Mouse (Mus musculus) testis, adult 2 months (tissue): Measurements from ENCODE around the gene Spcs1. TPM values are rescaled to one million over a fixed set of nuclear protein-coding genes. Genes with fewer than 3 reads are reported as not detected.

ENCODE experiments used
- H3K27ac ChIP-seq: fragments of 200-500 bp; 2 replicates; pipeline ENCODE4 v1.5.1; 2012; ENCODE audit warnings: low read depth, low read length; ENCODE audit not compliant: control insufficient read depth, insufficient read depth
- H3K27me3 ChIP-seq: fragments of 200-500 bp; 2 replicates; pipeline ENCODE4 v1.6.1; 2012; ENCODE audit warnings: mild to moderate bottlenecking, low read length, moderate library complexity; ENCODE audit not compliant: control insufficient read depth, insufficient read depth
- H3K36me3 ChIP-seq: fragments of 200-500 bp; 2 replicates; pipeline ENCODE4 v1.6.1; 2012; ENCODE audit warnings: mild to moderate bottlenecking, low read length; ENCODE audit not compliant: control insufficient read depth, insufficient read depth
- H3K4me1 ChIP-seq: fragments of 200-500 bp; 2 replicates; pipeline ENCODE4 v1.6.1; 2012; ENCODE audit warnings: low read length; ENCODE audit not compliant: control insufficient read depth, insufficient read depth
- H3K4me3 ChIP-seq: fragments of 200-500 bp; 2 replicates; pipeline ENCODE4 v1.5.1; 2012; ENCODE audit warnings: low read depth, mild to moderate bottlenecking, low read length, moderate library complexity, mixed read lengths; ENCODE audit not compliant: control insufficient read depth
- CTCF ChIP-seq: fragments of 200-500 bp; IDR thresholded peaks from 2 replicates; pipeline ENCODE4 v1.5.1; 2012; ENCODE audit warnings: low read depth, mild to moderate bottlenecking, inconsistent platforms, low read length, moderate library complexity; ENCODE audit not compliant: control insufficient read depth, insufficient read depth, insufficient replicate concordance
- POLR2A ChIP-seq: fragments of 200-500 bp; IDR thresholded peaks from 2 replicates; pipeline ENCODE4 v1.6.1; 2012; ENCODE audit warnings: low read depth, mild to moderate bottlenecking, inconsistent platforms, low read length, moderate library complexity; ENCODE audit not compliant: control insufficient read depth
- polyA plus RNA-seq: library from polyadenylated mRNA; depleted of rRNA; stranded (reverse); fragments of >200 nt; gene quantifications from 2 replicates; pipeline ENCODE4 v1.2.3, GENCODE M21; 2012

The Spcs1 gene
- polyA plus RNA-seq, 1 experiment, result 684 TPM

DNA sequence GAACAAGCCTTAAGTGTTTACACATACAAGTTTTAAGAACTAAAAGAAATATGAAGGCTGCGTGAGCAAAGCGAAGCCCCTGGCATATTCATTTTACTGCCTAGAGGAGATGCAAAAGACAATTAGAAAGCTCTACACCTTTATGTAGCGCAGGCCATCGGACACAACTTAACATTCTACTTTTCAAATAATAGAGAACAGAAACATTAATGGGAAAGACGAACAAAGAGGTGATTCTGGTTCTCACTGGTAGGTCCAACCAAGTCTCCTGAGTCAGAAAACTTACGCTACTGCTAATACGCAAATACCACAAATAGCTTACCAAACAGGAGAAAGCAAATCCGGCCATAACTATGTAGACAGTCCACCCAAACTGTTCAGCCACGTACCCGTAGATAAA is 1.1 kb downstream of the Spcs1 start:
- peaks cover 3% of the 10 kb centered on the region for H3K4me1 ChIP-seq

DNA sequence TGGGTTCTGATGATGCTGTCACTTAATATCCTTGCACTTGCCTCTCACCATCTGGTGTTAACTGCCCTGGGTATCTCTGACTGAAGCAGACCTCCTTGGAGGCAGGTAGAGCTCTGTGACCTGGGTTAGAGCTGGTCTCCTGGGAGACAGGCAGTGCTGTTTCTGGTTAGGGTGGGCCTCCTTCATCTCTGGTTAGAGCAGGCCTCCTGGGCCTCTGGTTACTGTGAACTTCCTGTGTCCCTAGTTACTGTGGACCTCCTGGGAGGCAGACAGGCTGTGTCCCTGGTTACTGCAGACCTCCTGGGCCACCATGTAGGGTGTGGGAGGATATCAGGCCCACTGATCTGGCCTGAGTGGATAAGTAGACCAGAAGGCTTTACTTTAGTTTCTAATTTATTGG is 5.1 kb downstream of the Spcs1 start:
- H3K36me3 ChIP-seq, result no peaks in the 10 kb centered on the region
- H3K4me3 ChIP-seq, result no peak overlapping the region
- H3K27ac ChIP-seq, result no peak overlapping the region
- no peaks in the 10 kb centered on the region for H3K27me3 ChIP-seq
- no peaks in the 10 kb centered on the region for H3K4me1 ChIP-seq
- no peak for TF ChIP-seq CTCF
- no peak for TF ChIP-seq POLR2A

More for the DNA sequence above, 1.1 kb downstream of the Spcs1 start:
- Histone ChIP-seq H3K27ac (no peak overlapping the region), H3K36me3 (no peaks in the 10 kb centered on the region), H3K4me3 (peak overlapping the region; percentile 90; the same call in 1 of the 2 replicates), H3K27me3 (no peaks in the 10 kb centered on the region)
- no peak for TF ChIP-seq CTCF
- TF ChIP-seq POLR2A, result no peak

DNA sequence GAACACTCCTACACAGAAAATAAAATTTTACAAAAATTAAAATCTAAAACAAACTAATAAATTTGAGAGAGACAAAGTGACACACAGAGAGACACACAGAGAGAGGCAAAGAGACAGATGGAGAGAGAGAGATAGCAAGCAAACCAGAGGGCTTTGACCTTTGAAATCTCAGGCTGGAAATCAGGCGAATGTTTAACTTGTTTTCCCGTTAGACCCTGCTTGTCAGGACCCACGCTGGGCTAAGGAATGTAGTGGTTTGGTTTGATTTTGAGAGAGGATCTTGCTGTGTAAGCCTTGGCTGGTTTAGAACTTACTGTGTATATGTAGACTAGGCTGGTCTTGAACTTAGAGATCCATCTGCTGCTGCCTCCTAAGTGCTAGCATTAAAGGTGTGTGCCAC is 25.2 kb downstream of the Spcs1 start:
- Histone ChIP-seq H3K4me3 (no peak overlapping the region), H3K27ac (no peak overlapping the region), H3K27me3 (no peaks in the 10 kb centered on the region), H3K36me3 (peaks cover 2% of the 10 kb centered on the region; the same call in 1 of the 2 replicates), H3K4me1 (no peaks in the 10 kb centered on the region)
- TF ChIP-seq CTCF (no peak), POLR2A (no peak)

DNA sequence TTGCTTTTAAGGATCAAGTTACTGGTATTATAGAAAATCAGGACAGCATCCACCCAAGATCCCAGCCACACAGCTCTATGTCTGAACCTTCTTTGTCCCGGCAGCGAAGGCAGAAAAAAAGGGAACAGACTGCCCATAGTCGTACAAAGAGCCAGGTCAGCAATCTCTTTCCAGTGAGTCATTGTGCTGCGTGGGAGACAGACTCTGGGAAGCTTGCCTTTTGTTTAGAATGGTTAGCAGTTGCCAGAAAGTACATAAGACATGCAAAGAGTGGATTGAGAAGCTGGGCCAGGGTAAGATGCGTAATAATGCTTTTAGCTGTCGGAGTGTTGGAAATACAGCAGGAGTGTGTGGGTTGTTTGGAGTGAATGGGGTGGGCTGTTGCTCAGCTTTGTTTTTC is 27.3 kb downstream of the Spcs1 start:
- H3K36me3 ChIP-seq, result peaks cover 2% of the 10 kb centered on the region; the same call in 1 of the 2 replicates
- TF ChIP-seq CTCF (no peak), POLR2A (no peak)
- H3K27me3 ChIP-seq, result no peaks in the 10 kb centered on the region
- H3K27ac ChIP-seq, result no peak overlapping the region
- no peaks in the 10 kb centered on the region for H3K4me1 ChIP-seq
- no peak overlapping the region for H3K4me3 ChIP-seq

DNA sequence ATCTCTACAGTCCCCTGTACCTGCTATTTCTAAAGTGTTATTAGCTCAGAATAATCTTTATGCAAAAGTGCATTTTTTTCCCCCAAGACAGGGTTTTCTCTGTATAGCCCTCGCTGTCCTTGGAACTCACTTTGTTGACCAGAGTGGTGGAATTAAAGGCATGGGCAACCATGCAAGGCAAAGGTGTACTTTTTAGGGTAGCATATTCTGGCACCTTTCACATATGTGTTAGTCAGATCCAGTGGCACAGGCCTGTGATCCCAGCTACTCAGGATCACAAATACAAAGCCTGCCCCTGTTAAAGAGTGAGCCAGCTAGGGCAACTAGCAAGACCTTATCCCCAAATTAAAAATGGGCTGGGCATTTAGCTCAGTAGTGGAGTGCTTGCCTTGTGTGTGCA is 41.1 kb downstream of the Spcs1 start:
- H3K27me3 ChIP-seq, result no peaks in the 10 kb centered on the region
- no peak overlapping the region for H3K4me3 ChIP-seq
- H3K27ac ChIP-seq, result no peak overlapping the region
- TF ChIP-seq POLR2A (no peak), CTCF (no peak)
- peaks cover 2% of the 10 kb centered on the region for H3K36me3 ChIP-seq
- no peaks in the 10 kb centered on the region for H3K4me1 ChIP-seq

DNA sequence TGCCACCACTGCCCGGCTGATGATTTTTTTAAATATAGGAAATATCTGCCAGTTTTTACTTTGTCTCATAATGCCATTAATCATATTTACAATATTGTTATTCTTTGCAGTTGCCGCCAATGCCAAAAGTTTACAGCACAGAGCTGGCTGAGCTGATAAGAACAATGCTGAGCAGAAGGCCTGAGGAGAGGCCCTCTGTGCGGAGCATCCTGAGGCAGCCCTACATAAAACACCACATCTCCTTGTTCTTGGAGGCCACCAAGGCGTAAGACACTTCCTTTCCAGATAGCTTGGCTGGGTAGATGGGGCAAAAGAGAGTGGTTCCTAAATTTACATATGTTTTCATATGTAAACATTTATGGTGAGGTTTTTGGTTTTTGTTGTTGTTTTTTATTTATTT is 42.4 kb downstream of the Spcs1 start:
- Histone ChIP-seq H3K4me1 (no peaks in the 10 kb centered on the region), H3K27me3 (no peaks in the 10 kb centered on the region), H3K36me3 (peaks cover 2% of the 10 kb centered on the region), H3K4me3 (no peak overlapping the region), H3K27ac (no peak overlapping the region)
- no peak for TF ChIP-seq CTCF
- no peak for TF ChIP-seq POLR2A

DNA sequence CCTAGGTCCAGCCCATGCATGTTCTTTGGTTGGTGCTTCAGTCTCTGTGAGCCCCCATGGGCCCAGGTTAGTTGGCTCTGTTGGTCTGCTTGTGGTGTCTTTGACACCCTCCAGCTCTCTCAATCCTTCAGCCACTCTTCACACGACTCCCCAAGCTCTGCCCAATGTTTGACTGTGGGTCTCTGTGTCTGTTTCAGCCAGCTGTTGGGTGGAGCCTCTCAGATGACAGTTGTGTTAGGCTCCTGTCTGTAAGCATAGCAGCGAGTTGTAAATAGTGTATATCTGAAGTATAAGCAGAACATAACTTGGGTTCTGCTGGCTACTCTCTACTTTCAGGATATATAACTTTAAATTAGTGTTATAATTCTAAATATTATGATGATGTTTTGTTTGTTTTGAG is 43.0 kb downstream of the Spcs1 start:
- peaks cover 2% of the 10 kb centered on the region for H3K4me1 ChIP-seq
- peaks cover 2% of the 10 kb centered on the region for H3K36me3 ChIP-seq

More for the DNA sequence above, 43.0 kb downstream of the Spcs1 start:
- Histone ChIP-seq H3K27ac (no peak overlapping the region), H3K27me3 (no peaks in the 10 kb centered on the region), H3K4me3 (no peak overlapping the region)
- no peak for TF ChIP-seq POLR2A
- TF ChIP-seq CTCF, result no peak
